Mouse (Mus musculus): ENCODE measurements around the gene Egln1.
A peak's percentile ranks its signal among the peaks of the same experiment; 100 is the strongest.

Gene Egln1

GRCm38 (mm10) chr8:124943801-124944200, 5.3 kb downstream of the Egln1 start:
- DNase-seq = no peak

- no peak for DNase-seq
Observed at GRCm38 (mm10) chr8:124937293-124937692, 11.8 kb downstream of the Egln1 start.

GRCm38 (mm10) chr8:124936699-124937098, 12.4 kb downstream of the Egln1 start:
- DNase-seq = no peak

GRCm38 (mm10) chr8:124935116-124935515, 14.0 kb downstream of the Egln1 start:
- DNase-seq = no peak

- no peak for DNase-seq
Observed at GRCm38 (mm10) chr8:124932435-124932834, 16.7 kb downstream of the Egln1 start.

GRCm38 (mm10) chr8:124930649-124931048, 18.5 kb downstream of the Egln1 start:
- DNase-seq = no peak

GRCm38 (mm10) chr8:124930086-124930485, 19.0 kb downstream of the Egln1 start:
- no peak for DNase-seq

- no peak for DNase-seq
Observed at GRCm38 (mm10) chr8:124929006-124929405, 20.1 kb downstream of the Egln1 start.

- DNase-seq = no peak
Observed at GRCm38 (mm10) chr8:124926351-124926771, 22.8 kb downstream of the Egln1 start.

GRCm38 (mm10) chr8:124925544-124926266, 23.4 kb downstream of the Egln1 start:
- DNase-seq = peak; percentile 15 to 16

- no peak for DNase-seq
Observed at GRCm38 (mm10) chr8:124923971-124924652, 25.0 kb downstream of the Egln1 start.

GRCm38 (mm10) chr8:124922490-124923089, 26.5 kb downstream of the Egln1 start:
- DNase-seq = peak; percentile 47 to 54

- DNase-seq = peak; percentile 32
Observed at GRCm38 (mm10) chr8:124921369-124922279, 27.5 kb downstream of the Egln1 start.

- DNase-seq = no peak
Observed at GRCm38 (mm10) chr8:124917741-124918484, 31.2 kb downstream of the Egln1 start.

GRCm38 (mm10) chr8:124914061-124914460, 35.1 kb downstream of the Egln1 start:
- DNase-seq = no peak

- DNase-seq = no peak
Observed at GRCm38 (mm10) chr8:124911938-124912872, 36.9 kb downstream of the Egln1 start.

- DNase-seq = no peak
Observed at GRCm38 (mm10) chr8:124910349-124910748, 38.8 kb downstream of the Egln1 start.

- no peak for DNase-seq
Observed at GRCm38 (mm10) chr8:124909936-124910335, 39.2 kb downstream of the Egln1 start.

- no peak for DNase-seq
Observed at GRCm38 (mm10) chr8:124905482-124905881, 43.6 kb downstream of the Egln1 start.

- no peak for DNase-seq
Observed at GRCm38 (mm10) chr8:124903198-124903597, 45.9 kb downstream of the Egln1 start.
